Mouse (Mus musculus) limb, embryonic 14.5 days (tissue): Measurements from ENCODE around the gene Slc4a5. TPM values are rescaled to one million over a fixed set of nuclear protein-coding genes. Genes with fewer than 3 reads are reported as not detected.

ENCODE experiments used
- ATAC-seq: fragments of 200-750 bp; cut with Nextera tagmentation; 2 replicates; pipeline ENCODE4 v1.8.0; 2017; ENCODE audit warnings: low read depth, moderate number of reproducible peaks, moderate TSS enrichment; ENCODE audit not compliant: low FRiP score
- DNase-seq: peaks from one replicate; pipeline ENCODE4 v3.0.0-alpha.2; 2015; ENCODE audit warnings: low spot score
- H3K27ac ChIP-seq: fragments of 300-500 bp; sonication (generic); replicated peaks from 2 replicates; pipeline ENCODE4 v1.5.1; 2014; ENCODE audit warnings: low read depth, mild to moderate bottlenecking, low read length, moderate library complexity, mixed read lengths
- H3K27me3 ChIP-seq: fragments of 300-500 bp; sonication (generic); 2 replicates; pipeline ENCODE4 v1.6.1; 2014; ENCODE audit warnings: low read length, mixed read lengths; ENCODE audit not compliant: control insufficient read depth, insufficient read depth
- H3K36me3 ChIP-seq: fragments of 300-500 bp; sonication (generic); 2 replicates; pipeline ENCODE4 v1.6.1; 2014; ENCODE audit warnings: mild to moderate bottlenecking, low read length, moderate library complexity, mixed read lengths; ENCODE audit not compliant: control insufficient read depth, insufficient read depth
- H3K4me1 ChIP-seq: fragments of 300-500 bp; sonication (generic); 2 replicates; pipeline ENCODE4 v1.6.1; 2014; ENCODE audit warnings: antibody characterized with exemption, low read length, mixed read lengths; ENCODE audit not compliant: control insufficient read depth, insufficient read depth
- H3K4me2 ChIP-seq: fragments of 300-500 bp; sonication (generic); replicated peaks from 2 replicates; pipeline ENCODE4 v1.6.1; 2014; ENCODE audit warnings: low read depth, mild to moderate bottlenecking, low read length, moderate library complexity; ENCODE audit not compliant: severe bottlenecking
- H3K4me3 ChIP-seq: fragments of 300-500 bp; sonication (generic); replicated peaks from 2 replicates; pipeline ENCODE4 v1.5.1; 2014; ENCODE audit warnings: low read length
- H3K9ac ChIP-seq: fragments of 300-500 bp; sonication (generic); 2 replicates; pipeline ENCODE4 v1.6.1; 2014; ENCODE audit warnings: mild to moderate bottlenecking, low read depth, low read length, moderate library complexity; ENCODE audit not compliant: severe bottlenecking
- H3K9me3 ChIP-seq: fragments of 300-500 bp; sonication (generic); 2 replicates; pipeline ENCODE4 v1.6.1; 2016; ENCODE audit warnings: low read length; ENCODE audit not compliant: control insufficient read depth
- POLR2A ChIP-seq: fragments of 200-500 bp; IDR thresholded peaks from 2 replicates; pipeline ENCODE4 v1.8.0; 2012; ENCODE audit warnings: inconsistent platforms, mild to moderate bottlenecking, moderate library complexity, borderline replicate concordance; ENCODE audit not compliant: insufficient read depth, insufficient read length; ENCODE audit errors: extremely low read depth
- WGBS: fragments of 180-500 bp; shearing (Covaris S2); extraction: QIAGEN DNeasy Blood & Tissue Kit; methylation state at CpG from one replicate; pipeline ENCODE4 v1.1.7; 2014; 5-methylcytosine and 5-hydroxymethylcytosine counted together
- polyA plus RNA-seq, 2 experiments: library from polyadenylated mRNA; depleted of rRNA in 1 of 2; stranded (reverse) in 1 of 2; unstranded in 1 of 2; fragments of >200 nt; fragmentation: Nextera tagmentation in 1 of 2; extraction: Ambion mirVana in 1 of 2; gene quantifications; 2 replicates each; pipeline versions ENCODE4 v1.2.1 to v1.2.3; 2012 to 2014

Gene Slc4a5
- polyA plus RNA-seq (2012; rRNA removed): 0.13 and 0.18 TPM in 2 replicates
- polyA plus RNA-seq (2014; fragmentation: Nextera tagmentation; extraction: Ambion mirVana): 0.25 TPM in 1 of 2 replicates, not detected in the other

DNA sequence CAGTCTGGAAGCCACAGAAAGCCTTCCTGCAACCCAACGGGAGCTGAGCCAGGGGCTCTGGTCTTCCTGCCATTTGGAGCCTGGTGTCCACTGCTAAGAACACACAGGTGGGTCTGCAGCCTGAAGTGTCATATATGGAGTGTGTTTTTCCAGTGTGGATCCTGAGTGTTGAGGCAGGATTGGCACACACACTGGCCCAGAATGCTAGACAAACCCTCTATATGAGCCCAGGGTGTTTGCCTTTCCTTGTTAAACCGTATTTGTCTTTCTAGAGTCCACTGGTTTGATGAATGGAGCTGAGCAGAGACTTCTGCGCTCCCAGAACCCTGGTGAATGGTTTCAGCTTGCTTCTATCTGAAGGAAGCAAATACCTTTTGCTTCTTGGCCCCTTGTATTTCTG, at the start of gene Slc4a5:
Slc4a5 (plus strand) TSS at position 15 of the 400 bp plus-strand sequence.
- Histone ChIP-seq H3K27me3 (no peaks in the 10 kb centered on the region), H3K36me3 (no peaks in the 10 kb centered on the region), H3K4me3 (no peak within 1 kb of the TSS), H3K4me1 (no peaks in the 10 kb centered on the region), H3K9ac (no peak within 1 kb of the TSS), H3K27ac (no peak within 1 kb of the TSS), H3K4me2 (no peak within 1 kb of the TSS), H3K9me3 (no peaks in the 10 kb centered on the region)
- no peak for DNase-seq
- no peak for ATAC-seq
- no peak for TF ChIP-seq POLR2A
- WGBS: 81% methylated on average over 3 of the region's 3 CpGs

DNA sequence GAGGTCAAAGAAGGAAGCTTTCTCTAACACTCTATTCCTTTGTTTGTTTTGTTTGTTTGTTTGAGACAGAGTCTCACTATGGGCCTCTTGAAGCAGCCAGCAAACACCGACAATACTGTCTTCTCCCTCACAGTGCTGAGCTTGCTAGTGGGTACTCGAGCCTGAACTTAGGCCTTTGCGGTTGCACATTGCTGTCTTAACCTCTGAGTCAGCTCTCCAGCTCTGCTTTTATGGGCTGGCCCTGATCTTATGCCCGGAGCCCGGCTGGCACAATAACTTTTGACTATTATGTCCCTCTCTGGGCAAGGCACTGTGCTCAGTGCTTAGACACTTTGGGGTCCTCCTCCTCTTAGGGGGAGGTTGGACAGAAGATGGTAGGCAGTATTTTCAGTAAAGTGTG, 49.8 kb upstream of the Slc4a5 start:
- Histone ChIP-seq H3K27me3 (no peaks in the 10 kb centered on the region), H3K4me3 (no peak overlapping the region), H3K4me1 (peaks cover 12% of the 10 kb centered on the region), H3K9ac (no peak overlapping the region; the same call in 1 of the 2 replicates), H3K27ac (no peak overlapping the region), H3K4me2 (no peak overlapping the region), H3K9me3 (no peaks in the 10 kb centered on the region), H3K36me3 (peaks cover 9% of the 10 kb centered on the region; the same call in 1 of the 2 replicates)
- ATAC-seq (no peak), DNase-seq (no peak)
- 76% methylated on average over 5 of the region's 5 CpGs for WGBS
- TF ChIP-seq POLR2A: no peak

DNA sequence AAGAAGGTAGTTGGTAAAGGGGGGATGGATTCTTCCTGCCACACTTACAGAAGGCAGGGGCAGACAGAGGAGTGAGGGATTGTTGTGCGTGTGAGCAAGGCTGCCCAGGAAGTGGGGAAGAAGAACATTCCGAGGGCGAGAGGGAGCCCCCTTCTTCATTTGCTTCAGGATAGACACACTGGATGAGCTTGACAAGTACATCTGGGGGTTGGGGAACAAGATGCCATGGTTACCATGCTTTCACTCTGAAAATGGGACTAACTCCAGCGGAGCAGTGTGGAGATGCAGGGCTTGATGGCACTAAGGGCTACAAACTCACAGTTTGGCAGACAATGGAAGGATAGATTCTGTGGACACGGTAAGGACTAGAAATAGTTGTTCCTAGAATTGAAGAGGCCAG, 48.6 kb upstream of the Slc4a5 start:
- ATAC-seq: no peak
- DNase-seq: no peak
- H3K4me1 ChIP-seq: peaks cover 9% of the 10 kb centered on the region
- no peak overlapping the region for H3K4me2 ChIP-seq
- 87% methylated on average over 5 of the region's 5 CpGs for WGBS
- H3K27me3 ChIP-seq: no peaks in the 10 kb centered on the region
- no peaks in the 10 kb centered on the region for H3K9me3 ChIP-seq
- no peak overlapping the region for H3K4me3 ChIP-seq
- no peak overlapping the region for H3K27ac ChIP-seq
- H3K9ac ChIP-seq: no peak overlapping the region
- TF ChIP-seq POLR2A: no peak
- peaks cover 9% of the 10 kb centered on the region; the same call in 1 of the 2 replicates for H3K36me3 ChIP-seq

DNA sequence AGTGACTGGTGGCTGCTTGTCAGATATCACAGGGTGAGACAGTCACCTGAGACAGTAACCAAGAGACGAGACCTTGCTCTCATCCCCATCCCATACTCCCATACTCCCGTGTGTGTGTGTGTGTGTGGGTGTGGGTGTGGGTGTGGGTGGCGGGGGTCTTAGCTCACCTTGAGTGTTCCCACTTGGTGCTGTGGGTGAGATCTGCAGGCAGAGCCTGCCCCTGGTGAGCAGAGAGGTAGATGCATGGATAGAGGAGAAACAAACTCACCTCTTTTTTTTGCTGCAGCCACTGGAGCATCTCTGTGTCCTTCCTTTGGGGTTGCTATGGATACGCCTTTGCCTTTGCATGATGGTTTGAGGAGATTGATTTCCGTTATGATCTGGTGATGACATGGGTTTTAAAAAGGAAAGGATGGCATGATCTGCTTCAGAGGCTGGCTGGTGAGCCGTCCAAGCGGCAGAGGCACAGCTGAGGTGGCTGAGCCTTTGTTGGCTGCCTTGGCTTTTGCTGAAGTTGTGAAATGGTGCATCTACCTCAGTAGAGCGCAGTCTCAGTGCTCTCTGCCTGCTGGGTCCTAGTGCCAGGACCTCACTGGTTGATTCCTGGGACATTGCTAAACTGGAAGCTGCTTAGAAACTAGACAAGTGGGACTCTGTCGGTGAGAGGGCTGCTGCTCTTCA, 47.2 kb upstream of the Slc4a5 start:
- Histone ChIP-seq H3K27ac (no peak overlapping the region), H3K4me1 (no peaks in the 10 kb centered on the region; the same call in 1 of the 2 replicates), H3K9me3 (no peaks in the 10 kb centered on the region), H3K4me2 (no peak overlapping the region), H3K4me3 (no peak overlapping the region), H3K36me3 (peaks cover 9% of the 10 kb centered on the region; the same call in 1 of the 2 replicates), H3K27me3 (no peaks in the 10 kb centered on the region), H3K9ac (no peak overlapping the region)
- ATAC-seq (no peak), DNase-seq (no peak)
- TF ChIP-seq POLR2A: no peak
- WGBS: 77% methylated on average over 9 of the region's 9 CpGs

DNA sequence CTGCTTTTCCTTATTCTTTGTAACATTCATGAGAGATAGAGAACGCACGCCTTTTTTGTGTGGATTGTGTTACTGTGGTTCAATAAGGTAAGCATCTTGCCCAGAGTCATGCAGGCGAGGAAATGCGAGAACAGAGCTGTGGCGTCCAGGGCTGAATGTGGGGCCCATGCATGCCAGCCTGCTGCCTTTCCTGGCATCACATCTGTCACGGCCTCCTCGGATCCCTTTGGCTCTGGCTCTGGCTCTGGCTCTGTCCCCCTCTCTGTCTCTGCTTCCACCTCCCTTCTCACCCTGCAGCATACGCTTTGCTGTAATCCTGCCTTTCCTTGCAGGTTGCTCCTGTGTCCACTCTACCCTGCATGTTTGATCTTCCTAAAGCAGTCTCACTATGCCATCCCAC, 43.6 kb upstream of the Slc4a5 start:
- Histone ChIP-seq H3K36me3 (peaks cover 6% of the 10 kb centered on the region; the same call in 1 of the 2 replicates), H3K27me3 (no peaks in the 10 kb centered on the region), H3K9ac (no peak overlapping the region), H3K27ac (no peak overlapping the region), H3K4me1 (peaks cover 4% of the 10 kb centered on the region; the same call in 1 of the 2 replicates), H3K4me2 (no peak overlapping the region), H3K4me3 (no peak overlapping the region), H3K9me3 (no peaks in the 10 kb centered on the region)
- no peak for TF ChIP-seq POLR2A
- DNase-seq: no peak
- WGBS: 85% methylated on average over 8 of the region's 8 CpGs
- no peak for ATAC-seq
